Mouse (Mus musculus): Measurements from ENCODE around the gene Tiparp.

GRCm38 (mm10) chr3:65585291-65585690 lies 57.1 kb downstream of the Tiparp start:
- TF ChIP-seq POLR2A (IDR thresholded peaks at IDR 0.05; ENCODE audit: borderline replicate concordance, extremely low read depth, insufficient read depth, insufficient read length, poor library complexity, severe bottlenecking) (no peak), CTCF (IDR thresholded peaks at IDR 0.05; ENCODE audit: borderline replicate concordance, extremely low read depth, insufficient read depth, insufficient read length) (no peak)
